Mouse (Mus musculus) urinary bladder, postnatal 36 days (tissue): ENCODE measurements around the gene Cars2.
"Not testable (repeated sequence)": the region's sequence is repeated elsewhere in the genome, so short reads cannot be mapped to it uniquely, and the experiment has no call there.

Experiments used
- DNase-seq, 2 experiments: peaks; one replicate each; pipeline ENCODE4 v3.0.0; 2022; ENCODE audit warnings: low spot score in 2 of 2, mixed read lengths in 1 of 2

The Cars2 gene

DNA sequence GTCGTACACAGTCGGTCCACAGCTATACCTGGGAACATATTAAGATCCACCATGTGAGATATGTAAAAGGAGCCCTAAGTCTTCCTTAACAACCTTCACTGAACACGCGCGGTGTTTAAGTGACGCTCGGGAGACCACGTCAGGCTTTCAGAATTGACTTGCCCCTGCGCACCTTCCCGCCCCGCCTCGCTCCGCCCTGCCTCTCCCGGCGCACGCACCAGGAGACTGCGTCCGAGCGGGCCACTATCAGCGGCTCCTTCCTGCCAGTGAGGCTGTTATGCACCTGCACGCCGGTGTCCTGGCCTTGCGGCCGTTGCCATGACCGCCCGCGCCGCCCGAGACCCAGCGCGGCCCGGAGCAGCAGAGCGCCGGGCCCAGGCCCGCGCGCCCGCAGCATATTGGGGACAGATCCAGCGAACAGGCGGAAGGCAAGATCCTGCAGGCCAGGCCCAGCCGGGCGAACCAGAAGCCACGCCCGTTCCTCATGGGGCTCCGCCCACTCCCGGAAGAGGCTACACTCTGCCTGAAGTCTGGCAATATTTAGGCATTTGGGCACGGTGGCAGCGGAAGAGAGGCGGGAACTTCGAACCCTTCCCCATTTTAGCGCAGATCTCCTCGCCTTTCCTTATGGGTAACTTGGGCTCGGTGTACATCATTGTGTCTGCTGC, at the start of gene Cars2:
Gene Cars2 (minus strand): TSS at position 503 of the 668 bp plus-strand sequence.
- peak; percentile 94 for DNase-seq

DNA sequence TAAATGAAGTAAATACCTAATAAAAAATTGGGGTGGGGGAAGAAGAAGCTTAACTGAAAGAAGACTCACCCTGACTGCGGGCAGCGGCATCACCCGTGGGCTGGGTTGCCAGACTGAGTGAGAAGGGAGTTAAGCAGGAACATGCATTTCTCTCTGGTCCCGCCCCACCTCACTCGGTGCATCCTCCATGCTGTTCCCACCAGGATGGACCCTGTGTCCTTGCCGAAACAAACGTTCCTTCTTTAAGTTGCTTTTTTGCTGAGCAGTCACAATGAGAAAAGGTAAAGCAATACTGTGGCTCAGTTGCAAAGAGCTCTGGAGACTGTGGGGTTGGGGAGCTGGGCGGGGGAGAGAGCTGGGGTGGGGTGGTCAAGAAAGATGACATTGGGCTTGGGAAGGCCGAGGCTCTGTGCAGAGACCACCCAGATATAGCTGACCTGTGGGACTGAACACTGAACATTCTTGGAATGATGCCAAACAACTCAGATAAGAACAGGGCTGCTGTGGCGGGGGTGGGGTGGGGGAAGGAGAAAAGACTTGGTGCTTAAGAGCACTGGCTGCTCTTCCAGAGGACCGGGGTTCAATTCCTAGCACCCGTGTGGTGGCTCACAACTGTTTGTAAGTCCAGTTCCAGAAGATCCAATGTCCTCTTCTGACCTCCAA, 42.8 kb upstream of the Cars2 start:
- DNase-seq, result no peak

DNA sequence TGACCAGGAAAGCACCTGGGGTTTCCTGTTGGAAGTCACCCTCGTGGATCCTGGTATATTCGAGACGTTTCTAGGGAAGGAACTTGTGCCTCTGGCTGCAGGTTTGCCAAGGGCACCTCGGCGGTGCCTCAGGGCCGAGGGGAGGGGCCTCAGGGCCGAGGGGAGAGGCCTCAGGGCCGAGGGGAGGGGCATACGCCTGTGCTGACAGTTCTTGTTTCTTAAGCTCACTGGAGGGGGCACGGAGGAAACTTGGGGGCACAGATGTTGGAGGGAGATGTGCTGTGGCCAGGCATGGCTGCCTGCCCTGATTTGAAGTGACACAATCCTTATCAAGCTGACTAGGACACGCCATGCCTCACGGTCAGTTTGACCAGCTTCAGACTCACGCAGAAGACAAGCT, 41.7 kb upstream of the Cars2 start:
- no peak for DNase-seq

DNA sequence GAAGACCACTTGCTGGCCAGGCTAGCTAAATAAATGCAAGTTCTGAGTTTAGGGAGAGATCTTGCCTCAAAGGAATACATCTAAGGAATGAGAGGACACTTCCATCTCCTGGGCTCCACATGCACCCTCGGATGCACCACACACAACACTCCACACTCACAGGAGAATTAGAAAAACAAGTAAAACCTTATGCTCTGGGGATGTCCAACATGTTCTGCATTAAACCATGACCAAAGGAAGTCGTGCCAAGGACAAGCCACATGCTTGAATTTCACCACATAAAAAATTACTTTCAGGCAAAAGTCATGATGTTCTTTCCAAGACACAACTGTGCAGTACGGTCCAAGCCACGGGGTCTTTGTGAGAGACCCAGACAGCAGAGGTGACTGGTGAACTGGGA, 41.3 kb upstream of the Cars2 start:
- no peak for DNase-seq

DNA sequence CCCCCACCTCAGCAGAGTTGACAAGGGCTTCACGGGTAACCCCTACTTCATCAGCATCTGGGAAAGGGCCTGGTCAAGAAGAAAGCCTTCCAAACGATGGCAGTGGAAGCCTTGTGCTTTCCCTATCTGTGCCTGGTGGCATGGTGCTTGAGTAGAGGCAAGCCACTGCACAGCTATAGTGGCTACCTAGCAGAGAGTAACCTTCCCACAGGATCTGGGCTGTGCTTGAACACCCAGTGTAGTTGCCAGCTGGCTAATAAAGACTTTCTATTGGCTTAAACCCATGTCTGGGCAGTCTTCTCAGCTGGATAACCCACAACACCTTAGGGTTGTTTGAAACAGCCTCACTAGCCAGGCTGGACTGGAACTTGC, 35.8 kb upstream of the Cars2 start:
- DNase-seq, result no peak

DNA sequence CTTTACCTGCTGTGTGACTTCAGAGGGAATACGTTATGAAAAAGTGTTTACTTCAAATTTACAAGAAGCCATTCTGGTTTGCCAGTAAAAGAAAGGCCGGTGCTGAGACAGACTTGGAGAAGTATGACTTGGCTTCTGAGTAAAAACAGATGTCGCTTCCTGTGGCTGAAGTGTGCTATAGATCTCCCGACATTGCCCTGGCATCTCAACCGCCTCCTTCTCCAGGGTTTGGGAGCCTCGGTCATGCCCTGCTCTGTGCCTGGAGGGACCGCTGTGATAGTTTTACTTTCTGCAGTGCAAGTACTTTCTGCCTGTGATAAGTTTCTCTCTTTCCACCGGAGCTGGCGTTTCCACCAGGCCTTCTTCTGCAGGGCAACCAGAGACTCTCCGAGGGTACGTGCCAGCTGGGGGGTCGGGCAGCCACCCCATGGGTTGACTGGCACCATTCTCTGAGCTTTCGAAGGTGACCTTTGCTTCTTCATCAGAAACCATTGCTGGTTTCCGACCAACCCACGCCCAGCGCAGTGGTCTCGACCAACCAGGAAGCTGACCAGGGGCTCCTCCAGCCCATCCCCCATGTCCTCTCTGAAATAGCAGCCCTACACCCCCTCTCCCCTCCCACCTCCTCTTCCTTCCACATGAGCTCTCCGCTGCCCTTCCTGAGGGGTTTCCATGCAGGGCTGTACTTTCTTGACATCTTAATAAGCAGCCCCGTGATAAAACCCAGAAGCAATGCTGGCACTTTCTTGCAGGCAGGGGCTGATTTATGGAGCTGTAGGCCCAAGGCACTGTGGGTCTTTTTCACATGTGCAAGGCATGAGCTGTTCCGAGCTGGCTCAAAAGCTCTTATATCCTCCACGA, 35.2 kb upstream of the Cars2 start:
- DNase-seq, result no peak

DNA sequence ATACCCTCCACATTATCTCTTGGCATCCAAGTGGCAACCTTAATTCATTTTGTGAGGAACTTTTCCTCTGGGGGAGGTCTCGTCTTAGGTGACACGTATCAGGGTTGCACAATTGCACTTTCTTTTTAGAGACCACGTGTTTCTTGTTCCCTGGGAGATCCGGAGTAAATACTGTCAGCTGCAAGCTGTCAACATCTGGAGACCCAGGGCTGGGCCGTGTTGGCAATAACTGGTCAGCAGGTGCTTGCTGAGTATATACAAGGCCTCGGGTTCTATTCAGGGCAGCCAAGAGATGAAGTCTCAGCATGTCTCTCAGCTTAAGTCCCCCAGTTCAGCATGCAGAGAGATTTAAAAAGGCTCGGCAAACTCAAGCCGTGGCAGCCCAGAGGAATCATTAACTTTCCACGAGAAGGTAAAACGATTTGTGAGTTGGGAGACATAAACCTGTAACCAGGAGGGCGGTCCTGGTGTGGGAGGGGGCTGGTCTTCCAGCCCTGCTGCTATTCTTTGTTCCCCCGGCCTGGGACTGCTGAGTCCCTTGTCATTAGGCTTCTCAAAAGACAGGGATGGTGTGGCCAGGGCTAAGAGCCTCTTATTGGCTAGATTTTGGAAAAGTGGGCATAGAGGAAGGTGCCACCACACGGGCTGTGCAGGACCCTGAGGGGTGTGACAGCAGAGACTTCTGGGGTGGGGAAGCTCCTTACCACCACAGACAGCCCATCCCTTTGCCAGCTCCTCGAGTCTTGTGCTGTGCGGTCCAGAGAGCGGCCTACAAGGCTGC, 25.2 kb upstream of the Cars2 start:
- DNase-seq, result no peak

DNA sequence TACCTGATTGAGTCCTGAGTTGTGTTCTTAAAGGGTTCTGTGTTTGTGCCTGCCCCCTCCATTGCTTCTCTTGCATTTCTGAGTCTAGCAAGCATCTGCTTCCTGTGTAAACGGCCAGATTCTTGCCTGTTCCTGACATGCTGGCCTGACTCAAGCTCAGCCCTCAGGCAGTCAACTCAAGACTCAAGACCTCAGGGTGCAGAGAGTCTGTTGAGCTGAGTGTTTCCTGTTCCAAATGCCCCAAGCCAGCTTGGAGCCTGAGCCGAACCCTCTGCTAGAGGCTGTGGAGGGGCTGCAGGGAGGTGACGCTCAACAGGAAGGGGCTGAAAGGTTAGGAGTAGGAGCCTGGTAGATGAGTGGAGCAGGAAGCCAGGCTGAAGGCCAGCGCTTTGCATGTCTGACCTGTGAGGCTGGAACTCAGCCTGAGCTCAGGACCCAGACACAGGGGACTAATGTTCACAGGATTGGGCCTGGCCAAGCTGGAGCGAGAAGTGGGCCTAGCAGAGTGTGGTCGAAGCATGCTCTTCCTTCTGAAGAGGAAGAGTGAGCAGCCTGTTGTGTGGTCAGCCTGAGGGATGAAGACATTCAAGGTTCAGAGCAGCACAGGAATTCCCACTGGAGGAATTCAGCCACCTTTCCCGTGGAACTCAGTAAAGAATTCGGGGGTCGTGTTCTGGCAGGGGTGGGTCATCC, 24.5 kb upstream of the Cars2 start:
- no peak for DNase-seq

DNA sequence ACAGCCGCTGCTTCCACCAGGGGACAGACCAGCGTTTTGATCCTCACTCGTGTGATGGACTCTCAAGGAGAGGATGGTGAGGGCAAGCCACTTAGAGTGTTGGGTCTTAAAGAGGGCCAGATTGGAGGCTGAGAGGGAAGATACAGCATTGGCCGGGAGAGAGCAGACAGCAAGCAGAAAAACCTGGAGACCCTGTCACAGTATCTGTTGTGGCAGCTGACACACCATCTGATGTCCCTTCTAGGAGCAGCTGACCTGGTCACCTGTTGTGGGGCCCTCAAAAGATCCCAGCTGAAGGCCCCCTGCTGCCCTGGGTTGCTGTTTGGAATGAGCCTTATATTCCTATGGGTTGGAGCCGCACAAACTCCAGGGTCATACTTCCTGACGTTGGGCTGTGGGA, 21.8 kb upstream of the Cars2 start:
- DNase-seq, result no peak

DNA sequence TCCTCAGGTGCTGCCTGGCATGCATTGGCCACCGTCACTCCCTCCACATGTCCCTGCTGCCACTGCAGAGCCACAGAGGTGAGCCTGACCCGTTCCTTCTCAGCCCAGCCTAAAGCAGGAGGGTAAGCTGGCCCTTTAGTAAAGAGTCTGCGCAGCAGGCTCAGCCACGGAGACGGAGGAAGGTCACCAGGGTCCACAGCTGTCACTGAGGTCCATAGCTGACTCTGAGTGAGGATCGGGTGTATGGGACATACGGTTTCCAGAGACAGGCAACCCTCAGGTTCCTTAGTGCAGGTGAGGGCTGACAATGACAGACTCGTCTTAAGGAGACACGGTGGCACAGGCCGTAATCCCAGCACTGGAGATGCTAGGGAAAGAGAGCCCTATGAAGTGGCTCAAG, 21.4 kb upstream of the Cars2 start:
- no peak for DNase-seq

DNA sequence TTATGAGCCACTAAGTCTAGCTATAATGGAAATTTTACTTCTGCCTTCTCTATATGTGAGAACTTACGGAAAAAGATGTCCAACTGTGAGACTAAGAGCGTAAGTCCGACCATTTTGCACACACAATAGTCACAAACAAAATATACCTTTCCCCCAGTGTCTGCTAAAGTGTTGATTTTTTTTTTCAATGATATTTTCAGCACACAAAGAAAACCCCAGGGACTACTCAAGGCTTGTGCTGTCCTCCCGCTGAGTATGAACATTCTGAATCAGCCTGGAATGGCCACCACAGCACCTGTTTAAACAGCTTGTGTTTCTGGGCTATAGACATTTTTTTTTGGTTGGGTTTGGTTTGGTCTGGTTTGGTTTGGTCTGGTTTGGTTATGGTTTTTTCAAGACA, 20.2 kb upstream of the Cars2 start:
- DNase-seq, result no peak

DNA sequence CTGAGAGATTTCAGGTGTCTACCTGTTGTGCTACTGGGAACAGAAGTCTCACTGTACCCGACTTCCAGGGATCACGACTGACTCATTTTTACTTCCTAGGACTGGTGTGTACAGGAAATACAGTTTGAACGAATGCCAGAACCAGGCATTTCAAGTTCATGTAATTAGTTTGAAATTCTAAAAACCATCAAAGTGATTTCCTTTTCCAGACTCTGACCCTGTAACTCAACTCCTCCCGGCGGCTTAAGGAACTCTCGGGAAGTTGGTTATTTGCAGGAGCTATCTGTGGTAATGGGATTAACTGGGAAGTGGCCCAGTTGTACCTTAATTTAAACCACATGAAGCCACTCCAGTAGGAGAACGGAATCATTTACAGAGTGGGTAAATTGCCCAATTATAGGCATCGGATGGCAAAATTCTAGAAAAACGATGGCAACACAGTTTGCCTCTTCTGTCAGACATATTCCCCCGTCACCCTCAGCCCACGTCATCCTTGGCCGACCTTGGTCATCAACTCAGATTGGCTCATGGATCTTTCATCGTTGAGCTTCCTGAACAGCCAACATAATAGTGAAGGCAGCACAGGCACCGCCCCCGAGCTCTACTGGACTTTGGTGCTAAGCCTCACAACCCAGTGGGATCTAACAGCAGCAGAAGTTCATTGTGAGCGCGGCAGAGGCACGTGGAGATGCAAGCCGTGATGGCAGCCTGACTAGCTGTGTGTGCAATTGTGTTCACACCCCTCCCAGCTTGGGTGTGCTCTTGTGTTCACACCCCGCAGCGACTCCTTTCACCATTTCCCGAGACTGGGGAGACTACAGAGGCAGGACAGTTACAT, 18.9 kb upstream of the Cars2 start:
- DNase-seq, result no peak

DNA sequence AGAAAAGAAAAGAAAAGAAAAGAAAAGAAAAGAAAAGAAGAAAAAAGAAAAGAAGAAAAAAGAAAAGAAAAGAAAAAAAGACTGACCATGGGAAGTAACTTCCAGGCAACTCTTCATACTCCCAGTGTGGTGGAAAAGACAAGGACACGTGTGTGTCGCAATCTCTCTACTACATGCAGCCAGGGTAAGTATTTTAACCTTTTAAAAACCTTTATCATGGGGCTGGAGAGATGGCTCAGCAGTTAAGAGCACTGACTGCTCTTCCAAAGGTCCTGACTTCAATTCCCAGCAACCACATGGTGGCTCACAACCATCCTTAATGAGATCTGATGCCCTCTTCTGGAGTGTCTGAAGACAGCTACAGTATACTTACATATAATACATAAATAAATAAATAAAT, 17.6 kb upstream of the Cars2 start:
- not testable (repeated sequence) for DNase-seq

DNA sequence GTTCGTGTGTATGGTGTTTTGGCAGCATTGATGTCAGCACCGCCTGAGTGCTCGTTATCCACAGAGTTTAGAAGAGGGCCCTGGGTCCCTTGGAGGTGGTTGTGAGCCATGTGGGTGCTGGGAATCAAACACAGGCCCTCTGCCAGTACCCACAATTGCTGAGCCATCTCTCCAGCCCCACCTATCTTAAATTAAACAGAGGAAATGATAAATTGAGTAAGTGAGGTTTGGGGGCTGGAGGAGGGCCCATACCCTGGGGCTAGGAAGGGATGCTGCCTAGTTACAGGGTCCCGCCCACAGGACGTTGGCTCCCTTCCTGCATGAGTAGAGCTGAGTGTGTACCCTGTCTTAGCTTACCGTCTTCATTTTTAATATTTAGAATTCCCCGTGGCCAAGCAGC, 14.1 kb upstream of the Cars2 start:
- no peak for DNase-seq

DNA sequence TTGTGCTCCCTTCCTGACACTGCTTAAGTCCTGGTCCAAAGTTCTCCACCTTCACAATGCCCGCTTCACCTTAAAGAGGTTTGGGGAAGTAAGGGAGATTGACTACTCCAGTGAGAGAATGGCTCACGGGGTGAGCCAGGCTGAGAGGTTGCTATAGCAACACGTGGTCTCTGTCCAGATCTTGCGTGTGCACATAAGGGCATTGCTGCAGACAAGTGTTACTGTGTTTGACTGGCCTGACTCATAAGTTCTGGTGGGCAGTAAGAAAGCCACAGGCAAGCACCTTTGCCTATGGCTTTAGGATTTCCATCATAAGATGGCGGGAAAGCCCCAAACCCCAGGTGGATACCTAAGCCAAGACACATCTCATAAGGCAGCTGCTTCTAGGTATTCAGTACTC, 13.7 kb upstream of the Cars2 start:
- DNase-seq, result no peak

DNA sequence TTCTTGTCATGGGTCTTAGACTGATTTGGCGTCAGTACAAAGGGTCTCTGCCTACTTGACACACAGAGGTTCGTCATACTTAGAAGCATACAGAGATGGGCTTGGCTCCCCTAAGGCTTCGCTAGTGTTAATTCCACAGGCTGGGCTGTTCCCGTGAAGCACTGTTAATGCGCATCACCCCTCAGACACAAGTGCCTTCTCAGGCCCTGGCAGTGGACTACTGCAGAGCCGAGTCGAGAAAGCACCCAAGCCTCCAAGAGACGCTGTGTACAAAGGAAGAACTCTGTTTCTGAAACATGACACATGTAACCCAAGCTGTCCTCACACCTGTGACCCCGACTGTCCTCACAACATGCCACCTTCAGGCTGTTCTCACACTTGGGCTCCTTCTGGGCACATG, 9.6 kb upstream of the Cars2 start:
- no peak for DNase-seq

DNA sequence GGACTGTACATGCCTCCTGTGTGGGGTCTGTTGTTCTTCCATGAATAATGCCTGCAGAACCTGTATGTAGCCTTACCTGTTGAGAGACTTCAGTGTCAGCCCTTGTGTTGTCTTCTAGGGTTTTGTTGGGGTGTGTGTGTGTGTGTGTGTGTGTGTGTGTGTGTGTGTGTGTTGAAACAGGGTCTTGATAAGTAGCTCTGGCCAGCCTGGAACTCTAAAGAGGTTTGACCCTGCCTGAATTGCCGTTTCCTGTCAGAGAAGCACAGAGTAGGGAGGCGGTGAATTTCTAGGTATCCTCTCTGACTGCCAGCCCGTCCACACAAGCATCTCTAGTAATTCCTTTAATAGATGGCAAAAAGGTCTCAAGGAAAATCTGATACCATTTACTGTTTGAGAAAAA, 8.9 kb upstream of the Cars2 start:
- no peak for DNase-seq

DNA sequence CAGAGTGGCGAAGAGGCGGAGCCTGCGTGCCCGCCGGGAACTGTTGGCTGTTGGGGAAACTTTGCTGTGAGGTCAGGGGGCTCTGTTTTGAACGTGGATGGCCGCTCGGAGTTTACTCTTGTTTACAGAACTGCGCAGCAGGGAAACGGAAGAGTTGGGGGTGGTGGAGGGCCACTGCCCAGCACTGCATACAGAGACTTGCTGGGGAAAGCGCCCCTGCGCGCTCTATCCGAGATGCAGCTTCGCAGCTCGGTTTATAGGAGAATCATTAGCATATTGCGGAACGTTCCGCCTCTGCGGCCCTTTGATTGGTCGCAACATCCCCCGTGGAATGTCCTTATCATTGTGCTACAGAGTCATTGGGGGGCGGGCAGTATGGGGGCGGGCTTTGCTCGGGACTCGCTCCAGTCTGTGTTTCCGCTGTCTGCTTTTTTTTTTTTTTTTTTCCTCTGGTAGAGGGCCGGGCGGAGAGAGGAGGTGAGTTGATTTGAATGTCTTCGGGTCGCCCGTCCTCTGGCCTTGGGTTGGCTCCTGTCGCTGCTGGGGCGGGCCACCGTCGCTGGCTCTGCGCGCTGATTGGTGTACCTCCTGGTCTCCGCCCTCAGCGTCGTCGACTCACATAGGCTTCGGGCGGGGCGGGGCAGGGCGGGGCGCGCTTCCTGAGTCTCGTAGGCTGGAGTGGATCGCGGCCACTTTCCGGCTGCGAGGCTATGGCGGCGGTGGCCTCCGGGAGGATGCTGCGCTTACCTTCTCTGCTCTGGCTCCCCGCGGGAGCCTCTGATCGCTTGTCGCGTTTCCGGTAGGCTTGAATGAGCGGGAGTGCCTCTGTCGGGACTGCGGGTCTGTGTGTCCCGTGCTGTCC, 7.4 kb upstream of the Cars2 start:
- DNase-seq, result peak; percentile 92 to 97

DNA sequence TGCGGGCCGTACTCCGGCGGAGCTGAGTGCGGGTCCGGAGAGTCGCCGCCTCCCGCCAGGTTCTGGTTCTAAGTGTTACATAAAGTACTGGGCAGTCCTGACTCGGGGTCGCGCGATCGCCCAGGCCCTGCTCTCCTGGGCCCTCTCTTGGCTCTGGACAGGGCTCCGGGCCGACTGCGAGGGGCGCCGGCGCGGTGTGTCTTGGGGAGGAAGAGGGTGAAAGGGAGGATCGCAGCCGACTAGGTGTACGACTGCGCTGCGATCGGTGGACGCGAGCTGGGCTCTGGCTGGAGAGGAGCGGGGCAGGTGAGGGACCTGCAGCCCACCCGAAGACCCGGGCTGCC, 6.8 kb upstream of the Cars2 start:
- DNase-seq, result no peak
